Mouse (Mus musculus) midbrain, postnatal 0 days (tissue): ENCODE data around the gene Cc2d2a. TPM values are rescaled to one million over a fixed set of nuclear protein-coding genes. Genes with fewer than 3 reads are reported as not detected.

Source experiments
- ATAC-seq: fragments of 200-750 bp; cut with Nextera tagmentation; 2 replicates; pipeline ENCODE4 v1.8.0; 2017; ENCODE audit warnings: moderate number of reproducible peaks, mild to moderate bottlenecking, moderate TSS enrichment, moderate library complexity; ENCODE audit not compliant: low FRiP score
- DNase-seq: peaks from one replicate; pipeline ENCODE4 v3.0.0-alpha.2; 2015; ENCODE audit warnings: low spot score
- H3K27ac ChIP-seq: fragments of 300-500 bp; sonication (generic); 2 replicates; pipeline ENCODE4 v1.5.1; 2014; ENCODE audit warnings: low read depth, mild to moderate bottlenecking, low read length, mixed read lengths
- H3K27me3 ChIP-seq: fragments of 300-500 bp; sonication (generic); 2 replicates; pipeline ENCODE4 v1.6.1; 2014; ENCODE audit warnings: low read length, control low read depth, mixed read lengths; ENCODE audit not compliant: insufficient read depth
- H3K36me3 ChIP-seq: fragments of 300-500 bp; sonication (generic); 2 replicates; pipeline ENCODE4 v1.6.1; 2014; ENCODE audit warnings: low read length, control low read depth, mixed read lengths; ENCODE audit not compliant: insufficient read depth
- H3K4me1 ChIP-seq: fragments of 300-500 bp; sonication (generic); 2 replicates; pipeline ENCODE4 v1.6.1; 2014; ENCODE audit warnings: mild to moderate bottlenecking, control low read depth, antibody characterized with exemption, low read length, mixed read lengths; ENCODE audit not compliant: insufficient read depth
- H3K4me2 ChIP-seq: fragments of 300-500 bp; sonication (generic); 2 replicates; pipeline ENCODE4 v1.6.1; 2014; ENCODE audit warnings: low read depth, mild to moderate bottlenecking, low read length, mixed read lengths; ENCODE audit not compliant: poor library complexity, severe bottlenecking
- H3K4me3 ChIP-seq: fragments of 300-500 bp; sonication (generic); 2 replicates; pipeline ENCODE4 v1.5.1; 2014; ENCODE audit warnings: low read depth, mild to moderate bottlenecking, low read length, moderate library complexity
- H3K9ac ChIP-seq: fragments of 300-500 bp; sonication (generic); replicated peaks from 2 replicates; pipeline ENCODE4 v1.6.1; 2014; ENCODE audit warnings: mild to moderate bottlenecking, low read length, moderate library complexity, mixed read lengths; ENCODE audit not compliant: poor library complexity, severe bottlenecking
- H3K9me3 ChIP-seq: fragments of 300-500 bp; sonication (generic); 2 replicates; pipeline ENCODE4 v1.6.1; 2016; ENCODE audit warnings: low read length, control low read depth
- CTCF ChIP-seq: IDR thresholded peaks from 2 replicates; pipeline ENCODE4 v1.5.1; 2016; ENCODE audit warnings: antibody characterized with exemption, mild to moderate bottlenecking
- WGBS: fragments of 180-500 bp; shearing (Covaris S2); extraction: QIAGEN DNeasy Blood & Tissue Kit; methylation state at CpG from one replicate; pipeline ENCODE4 v1.1.7; 2014; 5-methylcytosine and 5-hydroxymethylcytosine counted together
- polyA plus RNA-seq: library from polyadenylated mRNA; unstranded; fragments of >200 nt; fragmentation: Nextera tagmentation; extraction: Ambion mirVana; gene quantifications from 2 replicates; pipeline ENCODE4 v1.2.1, GENCODE M21; 2015
- total RNA-seq: library from RNA; depleted of rRNA; stranded (reverse); fragments of >200 nt; gene quantifications from 2 replicates; pipeline ENCODE4 v1.2.3, GENCODE M21; 2014

Gene Cc2d2a
- total and polyA plus RNA-seq, 2 experiments from 2014 or later, result 4.7 to 8.6 TPM

DNA sequence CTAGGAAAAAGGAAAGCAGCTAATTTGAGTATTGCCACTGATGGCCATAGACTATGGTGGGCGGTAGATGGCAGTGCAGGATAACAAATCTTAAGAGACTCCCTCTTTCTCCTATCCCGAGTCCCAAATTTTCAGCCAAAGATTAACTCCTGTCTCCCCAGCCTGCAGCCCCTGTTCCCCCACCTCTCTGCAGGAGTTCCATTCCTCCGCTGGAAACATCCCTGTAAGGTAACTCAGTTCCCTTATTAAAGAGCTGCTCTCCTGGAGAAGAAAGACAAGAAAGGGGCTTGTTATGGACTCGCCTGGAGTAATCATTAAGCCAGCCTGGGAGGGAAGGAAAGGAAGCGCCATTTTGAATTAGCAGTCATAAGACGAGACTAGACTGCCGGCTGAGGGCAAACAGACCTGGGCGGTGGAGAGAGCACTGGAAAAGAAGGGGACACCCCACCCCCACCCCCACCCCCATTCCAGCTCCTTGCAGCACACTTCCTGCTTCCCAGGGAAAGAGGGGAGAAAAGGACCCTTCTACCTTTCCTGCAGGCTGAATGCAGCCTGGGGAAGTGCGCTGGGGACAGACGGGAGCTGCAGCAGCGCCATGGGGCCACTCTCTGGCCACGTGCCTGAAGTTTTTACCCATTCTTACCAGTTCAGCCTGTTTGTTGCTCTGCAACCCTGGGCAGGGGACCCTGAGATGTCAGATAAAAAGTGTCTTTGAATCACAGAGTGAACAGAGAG lies 10.2 kb downstream of the Cc2d2a start:
- Histone ChIP-seq H3K9me3 (no peaks in the 10 kb centered on the region), H3K4me1 (peaks cover 3% of the 10 kb centered on the region; the same call in 1 of the 2 replicates), H3K4me2 (peak overlapping the region; percentile 54), H3K36me3 (no peaks in the 10 kb centered on the region; the same call in 1 of the 2 replicates), H3K27ac (peak overlapping the region; percentile 84), H3K9ac (peak overlapping the region; percentile 60), H3K27me3 (no peaks in the 10 kb centered on the region), H3K4me3 (peak overlapping the region; percentile 42)
- DNase-seq (peak; percentile 96), ATAC-seq (peak; percentile 96)
- TF ChIP-seq CTCF, result peak; percentile 87
- under 1% methylated on average over 12 of the region's 12 CpGs for WGBS

GRCm38 (mm10) chr5:43673083-43673482 lies 10.9 kb downstream of the Cc2d2a start:
- H3K27me3 ChIP-seq, result no peaks in the 10 kb centered on the region
- H3K4me1 ChIP-seq, result peaks cover 3% of the 10 kb centered on the region; the same call in 1 of the 2 replicates
- no peaks in the 10 kb centered on the region for H3K9me3 ChIP-seq
- no peak for TF ChIP-seq CTCF
- DNase-seq (no peak), ATAC-seq (no peak)
- H3K4me2 ChIP-seq, result peak overlapping the region; percentile 54
- peak overlapping the region; percentile 42 for H3K4me3 ChIP-seq
- 71% methylated on average over 2 of the region's 2 CpGs for WGBS
- no peaks in the 10 kb centered on the region; the same call in 1 of the 2 replicates for H3K36me3 ChIP-seq
- H3K27ac ChIP-seq, result peak overlapping the region; percentile 84; the same call in 1 of the 2 replicates
- peak overlapping the region; percentile 60; the same call in 1 of the 2 replicates for H3K9ac ChIP-seq

DNA sequence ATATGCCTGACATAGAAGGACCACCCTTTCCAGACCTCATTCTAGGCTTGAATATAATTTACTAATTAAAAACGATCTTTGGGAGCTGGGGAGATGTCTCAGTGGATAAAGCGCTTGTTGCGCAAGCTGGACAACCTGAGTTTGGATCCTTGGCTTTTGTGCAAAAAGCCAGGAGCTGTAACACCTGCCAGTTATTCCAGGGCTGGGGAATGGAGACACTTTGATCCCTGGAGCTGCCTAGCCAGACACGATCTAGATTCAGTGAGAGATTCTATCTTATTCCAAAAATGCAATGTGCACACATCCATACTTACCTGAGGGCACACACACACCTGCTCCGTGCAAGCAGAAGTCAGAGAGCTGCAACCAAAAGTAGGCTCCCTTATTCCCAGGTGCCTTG lies 23.3 kb downstream of the Cc2d2a start:
- Histone ChIP-seq H3K27ac (no peak overlapping the region), H3K4me3 (no peak overlapping the region), H3K36me3 (peaks cover 23% of the 10 kb centered on the region), H3K9me3 (no peaks in the 10 kb centered on the region), H3K4me1 (no peaks in the 10 kb centered on the region), H3K9ac (no peak overlapping the region), H3K4me2 (no peak overlapping the region), H3K27me3 (no peaks in the 10 kb centered on the region)
- ATAC-seq (no peak), DNase-seq (no peak)
- WGBS, result 93% methylated on average over 5 of the region's 5 CpGs
- no peak for TF ChIP-seq CTCF

GRCm38 (mm10) chr5:43692489-43692888 lies 30.3 kb downstream of the Cc2d2a start:
- H3K36me3 ChIP-seq, result peaks cover 14% of the 10 kb centered on the region
- DNase-seq, result no peak
- H3K9ac ChIP-seq, result no peak overlapping the region
- H3K4me3 ChIP-seq, result no peak overlapping the region
- no peak for ATAC-seq
- H3K27ac ChIP-seq, result no peak overlapping the region
- 85% methylated on average over 4 of the region's 4 CpGs for WGBS
- no peaks in the 10 kb centered on the region for H3K4me1 ChIP-seq
- H3K27me3 ChIP-seq, result no peaks in the 10 kb centered on the region
- H3K9me3 ChIP-seq, result no peaks in the 10 kb centered on the region
- no peak for TF ChIP-seq CTCF
- no peak overlapping the region for H3K4me2 ChIP-seq

GRCm38 (mm10) chr5:43697133-43697532 lies 35.0 kb downstream of the Cc2d2a start:
- ATAC-seq, result no peak
- Histone ChIP-seq H3K4me1 (no peaks in the 10 kb centered on the region), H3K27me3 (no peaks in the 10 kb centered on the region), H3K4me2 (no peak overlapping the region), H3K27ac (no peak overlapping the region), H3K9ac (no peak overlapping the region), H3K9me3 (no peaks in the 10 kb centered on the region), H3K36me3 (peaks cover 18% of the 10 kb centered on the region), H3K4me3 (no peak overlapping the region)
- peak; percentile 32 for DNase-seq
- 79% methylated on average over 3 of the region's 3 CpGs for WGBS
- TF ChIP-seq CTCF, result no peak

DNA sequence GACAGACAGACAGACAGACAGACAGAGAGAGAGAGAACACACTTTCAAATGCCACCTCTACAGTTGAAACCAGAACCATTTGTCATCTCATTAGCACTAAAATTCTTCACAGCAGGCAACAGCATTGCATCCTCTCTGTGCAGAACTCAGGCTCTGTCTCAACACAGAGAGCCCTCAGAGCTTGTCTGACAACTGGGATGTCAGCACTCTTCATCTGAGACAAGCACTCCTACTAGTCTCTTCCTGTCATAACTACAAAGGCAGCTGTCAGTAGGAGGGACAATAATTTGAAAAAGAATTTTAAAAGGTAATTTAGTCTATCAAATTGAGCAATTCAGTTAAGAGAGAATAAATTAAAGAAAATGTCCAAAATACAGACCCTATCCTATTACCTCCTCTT lies 37.1 kb downstream of the Cc2d2a start:
- Histone ChIP-seq H3K36me3 (peaks cover 27% of the 10 kb centered on the region), H3K4me1 (no peaks in the 10 kb centered on the region), H3K4me2 (no peak overlapping the region), H3K27me3 (no peaks in the 10 kb centered on the region), H3K9ac (no peak overlapping the region), H3K9me3 (no peaks in the 10 kb centered on the region), H3K4me3 (no peak overlapping the region), H3K27ac (no peak overlapping the region)
- no peak for DNase-seq
- no peak for ATAC-seq
- TF ChIP-seq CTCF, result no peak
